Mouse (Mus musculus) liver, embryonic 14.5 days (tissue): ENCODE results near the gene Hoxd4. TPM values are rescaled to one million over a fixed set of nuclear protein-coding genes. Genes with fewer than 3 reads are reported as not detected.

Experiments used
- ATAC-seq: fragments of 200-750 bp; cut with Nextera tagmentation; 2 replicates; pipeline ENCODE4 v1.8.0; 2017; ENCODE audit warnings: moderate number of reproducible peaks, mild to moderate bottlenecking, moderate library complexity; ENCODE audit not compliant: insufficient read depth
- DNase-seq, 3 experiments: peaks; one replicate each; pipeline ENCODE4 v3.0.0-alpha.2; 2012 to 2013; ENCODE audit warnings: low read depth in 3 of 3, low spot score in 3 of 3
- H3K27ac ChIP-seq: fragments of 300-500 bp; sonication (generic); 2 replicates; pipeline ENCODE4 v1.5.1; 2014; ENCODE audit warnings: moderate library complexity, mild to moderate bottlenecking, control low read depth, inconsistent platforms
- H3K27me3 ChIP-seq: fragments of 300-500 bp; sonication (generic); 2 replicates; pipeline ENCODE4 v1.6.1; 2014; ENCODE audit warnings: mild to moderate bottlenecking, low read length, moderate library complexity; ENCODE audit not compliant: control insufficient read depth, insufficient read depth
- H3K36me3 ChIP-seq: fragments of 300-500 bp; sonication (generic); replicated peaks from 2 replicates; pipeline ENCODE4 v1.6.1; 2014; ENCODE audit warnings: low read depth; ENCODE audit not compliant: control insufficient read depth, insufficient read depth
- H3K4me1 ChIP-seq, 2 experiments: fragments of 200-500 bp in 1 of 2; fragments of 300-500 bp in 1 of 2; sonication (generic) in 1 of 2; replicated peaks; 2 replicates each; pipeline ENCODE4 v1.6.1; 2012 to 2014; ENCODE audit warnings: antibody characterized with exemption in 1 of 2, inconsistent platforms in 1 of 2, low read length in 1 of 2; ENCODE audit not compliant: control insufficient read depth in 2 of 2, insufficient read depth in 2 of 2
- H3K4me2 ChIP-seq: fragments of 300-500 bp; sonication (generic); 2 replicates; pipeline ENCODE4 v1.6.1; 2014; ENCODE audit warnings: low read depth, mild to moderate bottlenecking, control low read depth, moderate library complexity
- H3K4me3 ChIP-seq, 2 experiments: fragments of 200-500 bp in 1 of 2; fragments of 300-500 bp in 1 of 2; sonication (generic) in 1 of 2; 2 replicates each; pipeline ENCODE4 v1.5.1; 2012 to 2014; ENCODE audit warnings: low read depth in 2 of 2, low read length in 2 of 2, mild to moderate bottlenecking in 2 of 2, control low read depth in 1 of 2, inconsistent platforms in 1 of 2, moderate library complexity in 1 of 2; ENCODE audit not compliant: insufficient read depth in 1 of 2
- H3K9ac ChIP-seq: fragments of 300-500 bp; sonication (generic); replicated peaks from 2 replicates; pipeline ENCODE4 v1.6.1; 2014; ENCODE audit warnings: mild to moderate bottlenecking, control low read depth, moderate library complexity
- H3K9me3 ChIP-seq: fragments of 300-500 bp; sonication (generic); 2 replicates; pipeline ENCODE4 v1.6.1; 2016; ENCODE audit warnings: low read length, mixed read lengths; ENCODE audit not compliant: control insufficient read depth
- CTCF ChIP-seq: IDR thresholded peaks from 2 replicates; pipeline ENCODE4 v1.5.1; 2016; ENCODE audit warnings: antibody characterized with exemption, low read depth, control low read depth
- EP300 ChIP-seq: IDR thresholded peaks from 2 replicates; pipeline ENCODE4 v1.6.1; 2016; ENCODE audit warnings: antibody characterized with exemption, low read depth
- WGBS: fragments of 180-500 bp; shearing (Covaris S2); extraction: QIAGEN DNeasy Blood & Tissue Kit; methylation state at CpG from one replicate; pipeline ENCODE4 v1.1.7; 2014; ENCODE audit not compliant: insufficient replicate concordance; 5-methylcytosine and 5-hydroxymethylcytosine counted together
- polyA plus RNA-seq, 2 experiments: library from polyadenylated mRNA; depleted of rRNA in 1 of 2; stranded (reverse) in 1 of 2; unstranded in 1 of 2; fragments of >200 nt; fragmentation: Nextera tagmentation in 1 of 2; extraction: Ambion mirVana in 1 of 2; gene quantifications; 2 replicates each; pipeline versions ENCODE4 v1.2.1 to v1.2.3; 2012 to 2014

Hoxd4 gene
- polyA plus RNA-seq, 2 experiments: 0.04 TPM; not detected in 1

GRCm38 (mm10) chr2:74704999-74705466 is 6.7 kb upstream of the Hoxd4 start:
- Histone ChIP-seq H3K9ac (no peak overlapping the region), H3K4me2 (peak overlapping the region; percentile 47), H3K36me3 (no peaks in the 10 kb centered on the region), H3K27me3 (peaks cover 96% of the 10 kb centered on the region), H3K4me1 (no peaks in the 10 kb centered on the region), H3K4me3 (peak overlapping the region in 1 of 2 experiments; percentile 11; a peak in 2 of 4 replicates), H3K27ac (no peak overlapping the region), H3K9me3 (no peaks in the 10 kb centered on the region)
- no peak for ATAC-seq
- DNase-seq: no peak
- under 1% methylated on average over 45 of the region's 66 CpGs for whole genome bisulfite sequencing
- TF ChIP-seq CTCF: no peak
- no peak for TF ChIP-seq EP300

GRCm38 (mm10) chr2:74705467-74706089 is 6.2 kb upstream of the Hoxd4 start:
- Histone ChIP-seq H3K27ac (no peak overlapping the region), H3K9ac (no peak overlapping the region)

GRCm38 (mm10) chr2:74706393-74706960 is 5.3 kb upstream of the Hoxd4 start:
- WGBS: 4% methylated on average over 13 of the region's 13 CpGs
- TF ChIP-seq EP300: no peak
- TF ChIP-seq CTCF: no peak
- no peak overlapping the region for H3K4me2 ChIP-seq
- no peak overlapping the region for H3K9ac ChIP-seq
- ATAC-seq (no peak), DNase-seq (no peak)
- no peaks in the 10 kb centered on the region for H3K9me3 ChIP-seq
- no peak overlapping the region for H3K4me3 ChIP-seq
- peaks cover 95% of the 10 kb centered on the region for H3K27me3 ChIP-seq
- H3K27ac ChIP-seq: no peak overlapping the region
- H3K4me1 ChIP-seq: no peaks in the 10 kb centered on the region
- H3K36me3 ChIP-seq: no peaks in the 10 kb centered on the region

More at GRCm38 (mm10) chr2:74705467-74706089, 6.2 kb upstream of the Hoxd4 start:
- H3K36me3 ChIP-seq: no peaks in the 10 kb centered on the region
- no peaks in the 10 kb centered on the region for H3K9me3 ChIP-seq
- ATAC-seq (no peak), DNase-seq (no peak)
- H3K4me3 ChIP-seq: peak overlapping the region in 1 of 2 experiments; percentile 11; a peak in 2 of 4 replicates
- under 1% methylated on average over 61 of the region's 85 CpGs for WGBS
- H3K4me1 ChIP-seq: no peaks in the 10 kb centered on the region
- no peak for TF ChIP-seq EP300
- TF ChIP-seq CTCF: no peak
- peaks cover 96% of the 10 kb centered on the region for H3K27me3 ChIP-seq
- peak overlapping the region; percentile 47 for H3K4me2 ChIP-seq

GRCm38 (mm10) chr2:74707599-74707998 is 4.1 kb upstream of the Hoxd4 start:
- no peak overlapping the region for H3K4me2 ChIP-seq
- 22% methylated on average over 7 of the region's 7 CpGs for WGBS
- no peaks in the 10 kb centered on the region for H3K36me3 ChIP-seq
- H3K27me3 ChIP-seq: peaks cover 96% of the 10 kb centered on the region
- DNase-seq (no peak), ATAC-seq (no peak)
- no peaks in the 10 kb centered on the region for H3K4me1 ChIP-seq
- TF ChIP-seq EP300: no peak
- no peak for TF ChIP-seq CTCF
- H3K9ac ChIP-seq: no peak overlapping the region
- no peak overlapping the region for H3K4me3 ChIP-seq
- H3K9me3 ChIP-seq: no peaks in the 10 kb centered on the region
- H3K27ac ChIP-seq: no peak overlapping the region

- no peak overlapping the region for H3K4me2 ChIP-seq
- TF ChIP-seq EP300 (no peak), CTCF (no peak)
- H3K36me3 ChIP-seq: no peaks in the 10 kb centered on the region
- H3K27me3 ChIP-seq: peaks cover 96% of the 10 kb centered on the region
- no peaks in the 10 kb centered on the region for H3K9me3 ChIP-seq
- 38% methylated on average over 4 of the region's 4 CpGs for WGBS
- ATAC-seq (no peak), DNase-seq (no peak)
- no peak overlapping the region for H3K9ac ChIP-seq
- no peaks in the 10 kb centered on the region for H3K4me1 ChIP-seq
- no peak overlapping the region for H3K4me3 ChIP-seq
- no peak overlapping the region for H3K27ac ChIP-seq
Observed at GRCm38 (mm10) chr2:74708676-74709075, 3.1 kb upstream of the Hoxd4 start.
